Mouse (Mus musculus) CH12.LX (cell line): ENCODE results near the gene Mapk13. TPM values are rescaled to one million over a fixed set of nuclear protein-coding genes. Genes with fewer than 3 reads are reported as not detected.
A peak's percentile ranks its signal among the peaks of the same experiment; 100 is the strongest.

ENCODE experiments used
- DNase-seq: peaks from one replicate; pipeline ENCODE4 v3.0.0-alpha.2; 2013; ENCODE audit errors: extremely low read depth
- H3K27ac ChIP-seq: 2 replicates; pipeline ENCODE4 v1.5.1; 2012; ENCODE audit warnings: low read depth, mild to moderate bottlenecking, control low read depth, moderate library complexity; ENCODE audit not compliant: insufficient read depth
- H3K27me3 ChIP-seq: replicated peaks from 2 replicates; pipeline ENCODE3; 2012; ENCODE audit warnings: inconsistent platforms
- H3K36me3 ChIP-seq, 2 experiments: replicated peaks in 1 of 2; 2 replicates each; pipeline versions ENCODE3 to v1.6.1; 2012; ENCODE audit warnings: inconsistent platforms in 1 of 2, low read length in 1 of 2, mild to moderate bottlenecking in 1 of 2, mixed read lengths in 1 of 2, moderate library complexity in 1 of 2; ENCODE audit not compliant: control insufficient read depth in 1 of 2, insufficient read depth in 1 of 2
- H3K4me1 ChIP-seq, 2 experiments: 2 replicates each; pipeline ENCODE4 v1.6.1; 2012; ENCODE audit warnings: inconsistent platforms in 1 of 2, moderate library complexity in 1 of 2; ENCODE audit not compliant: insufficient read depth in 2 of 2, control insufficient read depth in 1 of 2
- H3K4me2 ChIP-seq: 2 replicates; pipeline ENCODE4 v1.6.1; 2012; ENCODE audit warnings: low read depth, mild to moderate bottlenecking, control low read depth; ENCODE audit not compliant: poor library complexity, insufficient read depth, severe bottlenecking
- H3K4me3 ChIP-seq, 3 experiments: fragments of 150-350 bp in 1 of 3; sonication (generic) in 1 of 3; replicated peaks in 1 of 3; 2 replicates each; pipeline versions ENCODE3 to v1.5.1; 2011 to 2012; ENCODE audit warnings: low read depth in 2 of 3, low read length in 2 of 3, mild to moderate bottlenecking in 2 of 3, moderate library complexity in 2 of 3, control low read depth in 1 of 3, improper control_type of control experiment in 1 of 3, inconsistent platforms in 1 of 3, mixed read lengths in 1 of 3; ENCODE audit not compliant: poor library complexity in 1 of 3
- H3K79me2 ChIP-seq: replicated peaks from 2 replicates; pipeline ENCODE4 v1.6.1; 2012; ENCODE audit warnings: mild to moderate bottlenecking, moderate library complexity; ENCODE audit not compliant: control insufficient read depth, poor library complexity, insufficient read depth, severe bottlenecking; ENCODE audit errors: extremely low read depth
- H3K9ac ChIP-seq: 2 replicates; pipeline ENCODE4 v1.6.1; 2012; ENCODE audit warnings: low read depth, mild to moderate bottlenecking, control low read depth, moderate library complexity; ENCODE audit not compliant: insufficient read depth
- H3K9me3 ChIP-seq: replicated peaks from 2 replicates; pipeline ENCODE3; 2012; ENCODE audit warnings: low read length, inconsistent platforms, mixed read lengths
- BHLHE40 ChIP-seq: IDR thresholded peaks from 2 replicates; pipeline ENCODE4 v1.6.1; 2011; ENCODE audit warnings: mild to moderate bottlenecking, low read depth, low read length, improper control_type of control experiment
- CHD1 ChIP-seq: IDR thresholded peaks from 2 replicates; pipeline ENCODE4 v1.6.1; 2012; ENCODE audit warnings: low read depth, low read length, improper control_type of control experiment, inconsistent platforms
- CHD2 ChIP-seq: IDR thresholded peaks from 2 replicates; pipeline ENCODE4 v1.6.1; 2011; ENCODE audit warnings: low read length, improper control_type of control experiment
- CTCF ChIP-seq, 2 experiments: IDR thresholded peaks in 1 of 2; conservative IDR thresholded peaks in 1 of 2; 2 replicates each; pipeline ENCODE4 v1.5.1; 2011 to 2012; ENCODE audit warnings: low read depth in 2 of 2, low read length in 2 of 2, improper control_type of control experiment in 1 of 2, inconsistent platforms in 1 of 2, mild to moderate bottlenecking in 1 of 2, moderate library complexity in 1 of 2
- E2F4 ChIP-seq: IDR thresholded peaks from 2 replicates; pipeline ENCODE4 v1.6.1; 2011; ENCODE audit warnings: low read depth, low read length, improper control_type of control experiment; ENCODE audit not compliant: insufficient replicate concordance
- ELF1 ChIP-seq: IDR thresholded peaks from 2 replicates; pipeline ENCODE4 v1.6.1; 2014; ENCODE audit warnings: low read depth, mild to moderate bottlenecking, inconsistent platforms, low read length, improper control_type of control experiment
- EP300 ChIP-seq: IDR thresholded peaks from 2 replicates; pipeline ENCODE4 v1.6.1; 2011; ENCODE audit warnings: low read length, improper control_type of control experiment
- GABPA ChIP-seq: IDR thresholded peaks from 2 replicates; pipeline ENCODE4 v1.6.1; 2012; ENCODE audit warnings: low read depth, low read length, improper control_type of control experiment, inconsistent platforms; ENCODE audit not compliant: insufficient replicate concordance
- HCFC1 ChIP-seq: IDR thresholded peaks from 2 replicates; pipeline ENCODE4 v1.6.1; 2012; ENCODE audit warnings: low read depth, mild to moderate bottlenecking, inconsistent platforms, low read length, improper control_type of control experiment
- IRF4 ChIP-seq: IDR thresholded peaks from 2 replicates; pipeline ENCODE4 v1.6.1; 2014; ENCODE audit warnings: low read depth, mild to moderate bottlenecking, inconsistent platforms, low read length, improper control_type of control experiment
- JUN ChIP-seq: IDR thresholded peaks from 2 replicates; pipeline ENCODE4 v1.6.1; 2011; ENCODE audit warnings: low read depth, mild to moderate bottlenecking, low read length, improper control_type of control experiment, moderate library complexity; ENCODE audit not compliant: insufficient read depth
- JUND ChIP-seq: conservative IDR thresholded peaks from 2 replicates; pipeline ENCODE4 v1.6.1; 2011; ENCODE audit warnings: low read depth, low read length, improper control_type of control experiment
- KAT2A ChIP-seq: IDR thresholded peaks from 2 replicates; pipeline ENCODE4 v1.6.1; 2012; ENCODE audit warnings: low read length, improper control_type of control experiment, inconsistent platforms; ENCODE audit not compliant: insufficient replicate concordance
- MAFK ChIP-seq: IDR thresholded peaks from 2 replicates; pipeline ENCODE4 v1.6.1; 2011; ENCODE audit warnings: low read length, improper control_type of control experiment; ENCODE audit not compliant: insufficient replicate concordance
- MAX ChIP-seq: IDR thresholded peaks from 2 replicates; pipeline ENCODE4 v1.6.1; 2011; ENCODE audit warnings: low read length, improper control_type of control experiment
- MAZ ChIP-seq: IDR thresholded peaks from 2 replicates; pipeline ENCODE4 v1.6.1; 2012; ENCODE audit warnings: low read depth, mild to moderate bottlenecking, inconsistent platforms, low read length, improper control_type of control experiment, moderate library complexity
- MEF2A ChIP-seq: IDR thresholded peaks from 2 replicates; pipeline ENCODE4 v1.6.1; 2014; ENCODE audit warnings: low read depth, mild to moderate bottlenecking, inconsistent platforms, low read length, improper control_type of control experiment, borderline replicate concordance
- MXI1 ChIP-seq: IDR thresholded peaks from 2 replicates; pipeline ENCODE4 v1.6.1; 2011; ENCODE audit warnings: mild to moderate bottlenecking, low read depth, low read length, improper control_type of control experiment
- MYC ChIP-seq: IDR thresholded peaks from 2 replicates; pipeline ENCODE4 v1.6.1; 2011; ENCODE audit warnings: low read depth, mild to moderate bottlenecking, improper control_type of control experiment, low read length
- NELFE ChIP-seq: IDR thresholded peaks from 2 replicates; pipeline ENCODE4 v1.6.1; 2011; ENCODE audit warnings: low read depth, low read length, improper control_type of control experiment
- PAX5 ChIP-seq: IDR thresholded peaks from 2 replicates; pipeline ENCODE4 v1.6.1; 2012; ENCODE audit warnings: low read length, inconsistent platforms, mixed read lengths
- POLR2A ChIP-seq: IDR thresholded peaks from 2 replicates; pipeline ENCODE4 v1.6.1; 2011; ENCODE audit warnings: low read depth, mild to moderate bottlenecking, improper control_type of control experiment, low read length
- POLR2AphosphoS2 ChIP-seq: IDR thresholded peaks from 2 replicates; pipeline ENCODE4 v1.6.1; 2011; ENCODE audit warnings: low read depth, low read length, improper control_type of control experiment
- RAD21 ChIP-seq: IDR thresholded peaks from 2 replicates; pipeline ENCODE4 v1.6.1; 2011; ENCODE audit warnings: low read depth, mild to moderate bottlenecking, low read length, improper control_type of control experiment, moderate library complexity
- SIN3A ChIP-seq: IDR thresholded peaks from 2 replicates; pipeline ENCODE4 v1.6.1; 2012; ENCODE audit warnings: low read length, improper control_type of control experiment, inconsistent platforms
- SMC3 ChIP-seq: IDR thresholded peaks from 2 replicates; pipeline ENCODE4 v1.6.1; 2011; ENCODE audit warnings: low read depth, low read length, improper control_type of control experiment
- TBP ChIP-seq: conservative IDR thresholded peaks from 2 replicates; pipeline ENCODE4 v1.6.1; 2011; ENCODE audit warnings: low read depth, low read length, improper control_type of control experiment
- TCF12 ChIP-seq: IDR thresholded peaks from 2 replicates; pipeline ENCODE4 v1.6.1; 2014; ENCODE audit warnings: low read depth, mild to moderate bottlenecking, inconsistent platforms, low read length, improper control_type of control experiment
- UBTF ChIP-seq: IDR thresholded peaks from 2 replicates; pipeline ENCODE4 v1.6.1; 2012; ENCODE audit warnings: low read depth, mild to moderate bottlenecking, inconsistent platforms, low read length, improper control_type of control experiment, moderate library complexity
- USF1 ChIP-seq: IDR thresholded peaks from 2 replicates; pipeline ENCODE4 v1.6.1; 2014; ENCODE audit warnings: low read depth, mild to moderate bottlenecking, inconsistent platforms, low read length, improper control_type of control experiment
- USF2 ChIP-seq: conservative IDR thresholded peaks from 2 replicates; pipeline ENCODE4 v1.6.1; 2011; ENCODE audit warnings: low read depth, low read length, improper control_type of control experiment
- ZC3H11A ChIP-seq: IDR thresholded peaks from 2 replicates; pipeline ENCODE4 v1.6.1; 2012; ENCODE audit warnings: low read depth, mild to moderate bottlenecking, inconsistent platforms, low read length, improper control_type of control experiment
- ZKSCAN1 ChIP-seq: IDR thresholded peaks from 2 replicates; pipeline ENCODE4 v1.6.1; 2012; ENCODE audit warnings: low read depth, inconsistent platforms, low read length, improper control_type of control experiment, borderline replicate concordance
- ZMIZ1 ChIP-seq: IDR thresholded peaks from 2 replicates; pipeline ENCODE4 v1.6.1; 2012; ENCODE audit warnings: low read depth, mild to moderate bottlenecking, inconsistent platforms, low read length, improper control_type of control experiment
- dilution Hi-C: fragments of 300-500 bp; cut with MboI; formaldehyde crosslinking; loops from 2 replicates; pipeline ENCODE4 v1.14.3; 2020; ENCODE audit warnings: low sequenced_read_pairs; ENCODE audit not compliant: extremely low pct_unique_long_range_greater_than_20kb, extremely low pct_ligation_motif_present
- in situ Hi-C: fragments of 300-500 bp; cut with MboI; formaldehyde crosslinking; loops from 3 replicates; pipeline ENCODE4 v1.14.3; 2019; ENCODE audit warnings: low sequenced_read_pairs, low pct_ligation_motif_present, low pct_unique_long_range_greater_than_20kb, mixed read lengths
- polyA plus RNA-seq: library from polyadenylated mRNA; unstranded; fragments of >175 nt; gene quantifications from 2 replicates; pipeline ENCODE4 v1.2.1, GENCODE M21; 2012; ENCODE audit warnings: low read depth; ENCODE audit not compliant: insufficient read length
- total RNA-seq, 2 experiments: library from RNA; depleted of rRNA; stranded (reverse); fragments of 300-350 nt in 1 of 2; fragments of >200 nt in 1 of 2; gene quantifications; 2 replicates each; pipeline ENCODE4 v1.2.3; 2012 to 2014

Mapk13 gene
- total and polyA plus RNA-seq, 3 experiments, result not detected

- TF ChIP-seq CTCF (conservative IDR thresholded peaks at IDR 0.05 in 1 of 2, IDR thresholded peaks at IDR 0.05 in 1 of 2; ENCODE audit: low read depth in 2 of 2, low read length in 2 of 2) (peak in 1 of 2 experiments; percentile 54; a peak in 2 of 4 replicates), E2F4 (no peak), TBP (no peak), ZC3H11A (no peak), JUND (no peak), MAX (no peak; the same call in 1 of the 2 replicates), MEF2A (no peak), HCFC1 (no peak), NELFE (peak; percentile 20; the same call in 1 of the 2 replicates), ZMIZ1 (no peak), TCF12 (no peak), POLR2AphosphoS2 (no peak; the same call in 1 of the 2 replicates), BHLHE40 (no peak), IRF4 (no peak), MYC (no peak), MAFK (no peak), JUN (no peak), EP300 (no peak), GABPA (no peak), PAX5 (no peak), MXI1 (0 out of 2 replicates have a peak, but pooled peaks have one; percentile 19)
These were observed 31.7 kb downstream of the Mapk13 start, which contains the start of gene Brpf3 (continued) for GRCm38 (mm10) chr17:28800671-28801412.

DNA sequence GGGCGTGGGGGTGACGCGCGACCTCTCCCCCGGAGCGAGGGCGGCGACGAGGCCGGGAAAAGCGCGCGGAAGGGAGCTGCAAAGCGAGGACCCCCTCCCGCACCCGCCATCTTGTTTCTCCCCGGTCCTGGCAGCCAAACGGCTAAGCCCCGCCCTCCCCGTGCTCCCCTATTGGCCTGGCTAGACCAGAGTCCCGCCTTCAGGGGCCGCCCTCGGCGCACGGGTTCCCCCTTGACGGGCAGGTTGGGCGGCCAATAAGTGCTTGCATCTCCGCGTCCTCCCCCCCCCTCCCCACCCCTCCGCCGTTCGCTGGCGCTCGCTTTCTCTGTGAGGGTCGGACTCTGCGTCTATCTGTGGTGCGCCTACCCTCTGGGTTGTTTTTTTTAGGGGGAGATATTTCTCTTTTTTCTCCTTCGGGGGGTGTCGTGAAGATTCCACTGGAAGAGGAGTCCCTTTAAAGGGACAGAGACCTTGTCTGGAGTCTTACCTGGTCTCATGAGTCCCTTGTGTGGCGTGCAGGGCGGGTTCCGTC, 32.4 kb downstream of the Mapk13 start:
- H3K36me3 ChIP-seq, result peaks cover 5 to 12% of the 10 kb centered on the region in 2 experiments
- H3K4me2 ChIP-seq, result peak overlapping the region; percentile 82
- in situ Hi-C loops (no loop called here), dilution Hi-C loops (no loop called here)
- H3K9ac ChIP-seq, result peak overlapping the region; percentile 99
- DNase-seq, result peak; percentile 98
- H3K4me1 ChIP-seq, result peaks cover 3 to 27% of the 10 kb centered on the region in 2 experiments; a peak in 3 of 4 replicates
- H3K27me3 ChIP-seq, result no peaks in the 10 kb centered on the region
- H3K27ac ChIP-seq, result peak overlapping the region; percentile 30; the same call in 1 of the 2 replicates
- H3K9me3 ChIP-seq, result peaks cover 3% of the 10 kb centered on the region
- H3K4me3 ChIP-seq, result peak overlapping the region; percentile 69 to 83 (median 71)
- H3K79me2 ChIP-seq, result no peaks in the 10 kb centered on the region
- no peak for TF ChIP-seq PAX5
- TF ChIP-seq SIN3A, result peak; percentile 28; the same call in 1 of the 2 replicates
- TF ChIP-seq TBP, result peak; percentile 71
- peak; percentile 18; the same call in 1 of the 2 replicates for TF ChIP-seq IRF4
- no peak for TF ChIP-seq EP300
- peak; percentile 88 for TF ChIP-seq TCF12
- no peak for TF ChIP-seq ELF1
- 0 out of 2 replicates have a peak, but pooled peaks have one; percentile 8 for TF ChIP-seq KAT2A
- TF ChIP-seq JUND, result no peak
- TF ChIP-seq NELFE, result peak; percentile 84
- TF ChIP-seq CHD2, result peak; percentile 81
- TF ChIP-seq MAZ, result peak; percentile 91
- no peak for TF ChIP-seq ZKSCAN1
- TF ChIP-seq MEF2A, result no peak
- TF ChIP-seq RAD21, result no peak
- no peak for TF ChIP-seq MYC
- peak; percentile 85 for TF ChIP-seq ZMIZ1
- no peak for TF ChIP-seq UBTF
- no peak for TF ChIP-seq USF2
- TF ChIP-seq JUN, result no peak
- TF ChIP-seq CHD1, result no peak
- peak; percentile 64 for TF ChIP-seq BHLHE40
- no peak for TF ChIP-seq MAX
- TF ChIP-seq USF1, result no peak
- TF ChIP-seq SMC3, result no peak
- peak; percentile 92 for TF ChIP-seq POLR2A
